Mouse (Mus musculus): ENCODE results near the gene Dcaf6.

GRCm38 (mm10) chr1:165342126-165342525, 118.1 kb downstream of the Dcaf6 start:
- TF ChIP-seq CTCF (conservative IDR thresholded peaks at IDR 0.05; ENCODE audit: insufficient read depth, insufficient read length, low read depth, low read length) (no peak), POLR2A (IDR thresholded peaks at IDR 0.05; ENCODE audit: low read depth, low read length) (no peak)

All from kidney, adult 2 months (tissue).